Mouse (Mus musculus): ENCODE data around the gene Usp28. TPM values are rescaled to one million over a fixed set of nuclear protein-coding genes. Genes with fewer than 3 reads are reported as not detected.

The Usp28 gene
- total and polyA plus RNA-seq, 3 experiments: 5.8 to 9.3 (median 7.0) TPM

DNA sequence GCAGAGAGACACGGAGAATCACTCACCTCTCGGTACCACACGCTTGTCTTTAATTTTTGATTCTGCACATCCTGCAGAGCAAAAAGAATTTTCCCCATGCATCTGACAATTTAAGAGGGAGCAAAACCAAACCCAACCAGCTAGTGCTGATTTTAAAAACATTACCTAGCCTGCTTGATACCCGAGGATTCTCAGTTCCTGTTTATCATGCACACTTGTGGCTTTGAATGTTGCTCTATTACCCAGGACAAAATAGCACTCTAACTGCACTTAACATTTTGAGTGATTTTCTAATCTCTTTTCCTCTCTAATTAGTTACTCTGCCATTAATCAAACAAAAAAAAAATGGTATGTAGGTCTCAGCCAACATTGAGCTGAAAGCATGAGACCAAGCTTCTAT, 37.6 kb upstream of the Usp28 start:
- Histone ChIP-seq H3K9ac (ENCODE audit: insufficient read depth, low read depth) (no peak overlapping the region), H3K4me1 (ENCODE audit: control insufficient read depth in 1 of 2, insufficient read depth in 2 of 2) (peaks cover 0 to 9% of the 10 kb centered on the region in 2 experiments; a peak in 2 of 4 replicates), H3K4me2 (ENCODE audit: insufficient read depth, low read depth, poor library complexity, severe bottlenecking) (no peak overlapping the region), H3K9me3 (replicated peaks; ENCODE audit: low read length) (no peaks in the 10 kb centered on the region), H3K36me3 (replicated peaks in 1 of 2; ENCODE audit: control insufficient read depth in 1 of 2, insufficient read depth in 1 of 2, low read length in 1 of 2) (no peaks in the 10 kb centered on the region), H3K4me3 (replicated peaks in 1 of 3; ENCODE audit: low read depth in 2 of 3, low read length in 2 of 3, poor library complexity in 1 of 3) (no peak overlapping the region), H3K27me3 (replicated peaks) (peaks cover 11% of the 10 kb centered on the region), H3K27ac (ENCODE audit: insufficient read depth, low read depth) (no peak overlapping the region), H3K79me2 (replicated peaks; ENCODE audit: control insufficient read depth, extremely low read depth, insufficient read depth, poor library complexity, severe bottlenecking) (no peaks in the 10 kb centered on the region)
- in situ Hi-C loops (cut with MboI; ENCODE audit: low pct_ligation_motif_present, low pct_unique_long_range_greater_than_20kb, low sequenced_read_pairs): no loop called here
- dilution Hi-C loops (cut with MboI; ENCODE audit: extremely low pct_ligation_motif_present, extremely low pct_unique_long_range_greater_than_20kb, low sequenced_read_pairs): no loop called here
- no peak for TF ChIP-seq POLR2AphosphoS2 (IDR thresholded peaks at IDR 0.05; ENCODE audit: low read depth, low read length)
- TF ChIP-seq MAX (IDR thresholded peaks at IDR 0.05; ENCODE audit: low read length): no peak
- TF ChIP-seq IRF4 (IDR thresholded peaks at IDR 0.05; ENCODE audit: low read depth, low read length): peak; percentile 62; the same call in 1 of the 2 replicates
- peak; percentile 38; the same call in 1 of the 2 replicates for TF ChIP-seq BHLHE40 (IDR thresholded peaks at IDR 0.05; ENCODE audit: low read depth, low read length)
- TF ChIP-seq MAFK (IDR thresholded peaks at IDR 0.05; ENCODE audit: insufficient replicate concordance, low read length): no peak
- peak; percentile 55 for TF ChIP-seq EP300 (IDR thresholded peaks at IDR 0.05; ENCODE audit: low read length)
- no peak for TF ChIP-seq ZKSCAN1 (IDR thresholded peaks at IDR 0.05; ENCODE audit: borderline replicate concordance, low read depth, low read length)
- no peak for TF ChIP-seq SIN3A (IDR thresholded peaks at IDR 0.05; ENCODE audit: low read length)
- no peak for TF ChIP-seq ZMIZ1 (IDR thresholded peaks at IDR 0.05; ENCODE audit: low read depth, low read length)
- no peak for TF ChIP-seq TBP (conservative IDR thresholded peaks at IDR 0.05; ENCODE audit: low read depth, low read length)
- no peak for TF ChIP-seq SMC3 (IDR thresholded peaks at IDR 0.05; ENCODE audit: low read depth, low read length)
- no peak for DNase-seq (ENCODE audit: extremely low read depth)

DNA sequence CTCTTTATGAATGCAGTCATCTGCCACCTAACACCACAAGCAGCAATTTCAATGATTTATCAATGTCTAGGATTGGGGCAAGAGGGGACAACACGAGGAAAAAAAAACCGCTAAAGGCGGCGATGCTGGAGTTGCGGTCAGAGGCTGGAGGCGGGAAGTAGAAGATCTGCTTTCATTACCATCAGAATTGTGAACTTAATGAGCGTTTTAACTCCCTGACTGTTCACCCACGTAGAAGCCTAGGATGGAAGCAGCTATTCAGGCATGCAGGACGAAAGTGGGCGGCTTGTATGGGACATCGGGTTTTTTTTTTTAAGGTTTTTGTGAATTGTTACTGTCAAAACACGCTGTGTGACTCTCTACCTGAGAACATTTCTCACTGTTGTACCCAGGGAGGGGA, 23.9 kb upstream of the Usp28 start:
- Histone ChIP-seq H3K36me3 (replicated peaks in 1 of 2; ENCODE audit: control insufficient read depth in 1 of 2, insufficient read depth in 1 of 2, low read length in 1 of 2) (no peaks in the 10 kb centered on the region), H3K9ac (ENCODE audit: insufficient read depth, low read depth) (no peak overlapping the region), H3K4me2 (ENCODE audit: insufficient read depth, low read depth, poor library complexity, severe bottlenecking) (no peak overlapping the region), H3K4me1 (ENCODE audit: control insufficient read depth in 1 of 2, insufficient read depth in 2 of 2) (no peaks in the 10 kb centered on the region; a peak in 1 of 4 replicates), H3K79me2 (replicated peaks; ENCODE audit: control insufficient read depth, extremely low read depth, insufficient read depth, poor library complexity, severe bottlenecking) (no peaks in the 10 kb centered on the region), H3K9me3 (replicated peaks; ENCODE audit: low read length) (no peaks in the 10 kb centered on the region), H3K4me3 (replicated peaks in 1 of 3; ENCODE audit: low read depth in 2 of 3, low read length in 2 of 3, poor library complexity in 1 of 3) (no peak overlapping the region), H3K27me3 (replicated peaks) (peaks cover 11% of the 10 kb centered on the region), H3K27ac (ENCODE audit: insufficient read depth, low read depth) (no peak overlapping the region)
- in situ Hi-C loops (cut with MboI; ENCODE audit: low pct_ligation_motif_present, low pct_unique_long_range_greater_than_20kb, low sequenced_read_pairs) (loop anchor here (5.0 to 25.0 kb wide), 2 partner anchors 319 to 526 kb away; partner anchors contain the start of gene Ttc12), dilution Hi-C loops (cut with MboI; ENCODE audit: extremely low pct_ligation_motif_present, extremely low pct_unique_long_range_greater_than_20kb, low sequenced_read_pairs) (no loop called here)
- TF ChIP-seq MYC (IDR thresholded peaks at IDR 0.05; ENCODE audit: low read depth, low read length) (no peak), MAX (IDR thresholded peaks at IDR 0.05; ENCODE audit: low read length) (no peak), SMC3 (IDR thresholded peaks at IDR 0.05; ENCODE audit: low read depth, low read length) (no peak), USF2 (conservative IDR thresholded peaks at IDR 0.05; ENCODE audit: low read depth, low read length) (no peak), KAT2A (IDR thresholded peaks at IDR 0.05; ENCODE audit: insufficient replicate concordance, low read length) (no peak), CHD2 (IDR thresholded peaks at IDR 0.05; ENCODE audit: low read length) (no peak), ZMIZ1 (IDR thresholded peaks at IDR 0.05; ENCODE audit: low read depth, low read length) (no peak), NRF1 (IDR thresholded peaks at IDR 0.05; ENCODE audit: low read depth, low read length) (no peak), MXI1 (IDR thresholded peaks at IDR 0.05; ENCODE audit: low read depth, low read length) (no peak), MAZ (IDR thresholded peaks at IDR 0.05; ENCODE audit: low read depth, low read length) (no peak), MAFK (IDR thresholded peaks at IDR 0.05; ENCODE audit: insufficient replicate concordance, low read length) (no peak), ZC3H11A (IDR thresholded peaks at IDR 0.05; ENCODE audit: low read depth, low read length) (no peak), MEF2A (IDR thresholded peaks at IDR 0.05; ENCODE audit: borderline replicate concordance, low read depth, low read length) (no peak), HCFC1 (IDR thresholded peaks at IDR 0.05; ENCODE audit: low read depth, low read length) (no peak), NELFE (IDR thresholded peaks at IDR 0.05; ENCODE audit: low read depth, low read length) (no peak), E2F4 (IDR thresholded peaks at IDR 0.05; ENCODE audit: insufficient replicate concordance, low read depth, low read length) (no peak), PAX5 (IDR thresholded peaks at IDR 0.05; ENCODE audit: low read length) (no peak)
- DNase-seq (ENCODE audit: extremely low read depth): no peak

Measured in CH12.LX (cell line).